Mouse (Mus musculus): ENCODE measurements at regions not wholly inside any gene's neighbourhood (a gene's known extent, or its start where the extent isn't known, plus 50 kb on each side); places are given as distances from the start of the nearest gene placed in this dataset.

- DNase-seq (ENCODE audit: low spot score): no peak
- no peaks in the 10 kb centered on the region for H3K36me3 ChIP-seq (replicated peaks)
- H3K27me3 ChIP-seq (replicated peaks; ENCODE audit: low read depth, poor library complexity, severe bottlenecking): no peaks in the 10 kb centered on the region
- no peaks in the 10 kb centered on the region for H3K9me3 ChIP-seq
- 0 out of 2 replicates have a peak overlapping the region, but pooled peaks have one; percentile 31 for H3K27ac ChIP-seq (replicated peaks)
- WGBS: 93% methylated on average over 7 of the region's 7 CpGs
- peaks cover 15% of the 10 kb centered on the region for H3K4me1 ChIP-seq
- H3K4me3 ChIP-seq: no peak overlapping the region
Measured at GRCm38 (mm10) chr15:10864004-10864775, 87.9 kb upstream of the C1qtnf3 start.

DNA sequence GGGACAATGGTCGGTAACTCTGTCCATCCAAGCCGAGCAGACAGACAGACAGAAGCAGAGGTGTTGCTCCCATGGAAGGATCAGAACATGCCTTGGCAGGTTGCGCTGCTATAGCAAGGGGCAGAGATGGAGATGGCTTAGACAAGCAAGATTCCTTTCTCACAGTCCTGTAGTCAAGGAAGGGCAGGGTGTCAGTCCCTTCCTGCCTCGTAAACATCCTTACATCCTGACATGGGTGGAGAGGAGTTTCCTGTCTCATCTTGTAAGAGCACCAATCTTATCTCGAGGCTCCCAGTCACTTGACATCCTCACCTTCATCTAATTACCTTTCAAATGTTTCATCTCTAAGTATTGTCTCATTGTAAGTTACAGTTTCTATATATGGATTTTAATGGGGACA lies 87.0 kb upstream of the C1qtnf3 start:
- Histone ChIP-seq H3K27me3 (replicated peaks; ENCODE audit: low read depth, poor library complexity, severe bottlenecking) (no peaks in the 10 kb centered on the region), H3K27ac (replicated peaks) (no peak overlapping the region), H3K9me3 (no peaks in the 10 kb centered on the region), H3K36me3 (replicated peaks) (no peaks in the 10 kb centered on the region), H3K4me1 (peaks cover 24% of the 10 kb centered on the region), H3K4me3 (no peak overlapping the region)
- 81% methylated on average over 5 of the region's 5 CpGs for WGBS
- DNase-seq (ENCODE audit: low spot score): no peak

- DNase-seq (ENCODE audit: low spot score): no peak
- H3K9me3 ChIP-seq: no peaks in the 10 kb centered on the region
- H3K4me1 ChIP-seq: peaks cover 24% of the 10 kb centered on the region
- no peak overlapping the region for H3K4me3 ChIP-seq
- no peaks in the 10 kb centered on the region for H3K36me3 ChIP-seq (replicated peaks)
- H3K27ac ChIP-seq (replicated peaks): no peak overlapping the region
- 78% methylated on average over 5 of the region's 5 CpGs for WGBS
- no peaks in the 10 kb centered on the region for H3K27me3 ChIP-seq (replicated peaks; ENCODE audit: low read depth, poor library complexity, severe bottlenecking)
Measured at GRCm38 (mm10) chr15:10866794-10867193, 85.3 kb upstream of the C1qtnf3 start.

DNA sequence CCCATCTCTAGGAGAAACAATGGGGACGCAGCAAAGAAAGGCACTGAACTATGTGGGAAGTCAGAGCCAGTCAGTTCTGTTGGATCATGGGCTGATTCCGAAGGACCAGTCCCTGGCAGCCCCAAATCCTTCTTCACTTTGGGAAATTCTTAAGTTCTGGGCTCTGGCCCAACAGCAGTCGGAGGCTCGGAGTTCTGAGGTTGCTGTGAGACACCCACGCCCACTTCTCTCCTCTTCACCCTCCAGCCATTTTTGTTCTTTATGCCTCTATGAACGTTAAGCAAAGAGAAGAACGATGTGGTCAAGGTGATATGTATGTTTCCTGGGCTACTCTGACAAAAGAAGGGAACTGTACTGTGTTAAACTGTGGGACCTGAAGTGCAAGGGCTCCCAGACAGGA lies 84.0 kb upstream of the C1qtnf3 start:
- Histone ChIP-seq H3K4me1 (peaks cover 24% of the 10 kb centered on the region), H3K27ac (replicated peaks) (peak overlapping the region; percentile 70)
- 86% methylated on average over 7 of the region's 7 CpGs for WGBS

GRCm38 (mm10) chr15:10868716-10869585 lies 83.2 kb upstream of the C1qtnf3 start:
- H3K36me3 ChIP-seq (replicated peaks): no peaks in the 10 kb centered on the region
- H3K27me3 ChIP-seq (replicated peaks; ENCODE audit: low read depth, poor library complexity, severe bottlenecking): no peaks in the 10 kb centered on the region
- 62% methylated on average over 14 of the region's 14 CpGs for WGBS
- peak; percentile 48 for DNase-seq (ENCODE audit: low spot score)
- H3K4me1 ChIP-seq: peaks cover 24% of the 10 kb centered on the region
- no peaks in the 10 kb centered on the region for H3K9me3 ChIP-seq
- no peak overlapping the region for H3K4me3 ChIP-seq
- H3K27ac ChIP-seq (replicated peaks): peak overlapping the region; percentile 70

More for the DNA sequence above, 84.0 kb upstream of the C1qtnf3 start:
- DNase-seq (ENCODE audit: low spot score): no peak
- no peaks in the 10 kb centered on the region for H3K36me3 ChIP-seq (replicated peaks)
- no peaks in the 10 kb centered on the region for H3K27me3 ChIP-seq (replicated peaks; ENCODE audit: low read depth, poor library complexity, severe bottlenecking)
- no peak overlapping the region for H3K4me3 ChIP-seq
- H3K9me3 ChIP-seq: no peaks in the 10 kb centered on the region

GRCm38 (mm10) chr15:10869879-10870278 lies 82.3 kb upstream of the C1qtnf3 start:
- DNase-seq (ENCODE audit: low spot score): no peak
- Histone ChIP-seq H3K4me1 (peaks cover 24% of the 10 kb centered on the region), H3K27ac (replicated peaks) (peak overlapping the region; percentile 52; the same call in 1 of the 2 replicates), H3K4me3 (no peak overlapping the region), H3K36me3 (replicated peaks) (no peaks in the 10 kb centered on the region), H3K9me3 (no peaks in the 10 kb centered on the region), H3K27me3 (replicated peaks; ENCODE audit: low read depth, poor library complexity, severe bottlenecking) (no peaks in the 10 kb centered on the region)
- WGBS: 61% methylated on average over 13 of the region's 13 CpGs

DNA sequence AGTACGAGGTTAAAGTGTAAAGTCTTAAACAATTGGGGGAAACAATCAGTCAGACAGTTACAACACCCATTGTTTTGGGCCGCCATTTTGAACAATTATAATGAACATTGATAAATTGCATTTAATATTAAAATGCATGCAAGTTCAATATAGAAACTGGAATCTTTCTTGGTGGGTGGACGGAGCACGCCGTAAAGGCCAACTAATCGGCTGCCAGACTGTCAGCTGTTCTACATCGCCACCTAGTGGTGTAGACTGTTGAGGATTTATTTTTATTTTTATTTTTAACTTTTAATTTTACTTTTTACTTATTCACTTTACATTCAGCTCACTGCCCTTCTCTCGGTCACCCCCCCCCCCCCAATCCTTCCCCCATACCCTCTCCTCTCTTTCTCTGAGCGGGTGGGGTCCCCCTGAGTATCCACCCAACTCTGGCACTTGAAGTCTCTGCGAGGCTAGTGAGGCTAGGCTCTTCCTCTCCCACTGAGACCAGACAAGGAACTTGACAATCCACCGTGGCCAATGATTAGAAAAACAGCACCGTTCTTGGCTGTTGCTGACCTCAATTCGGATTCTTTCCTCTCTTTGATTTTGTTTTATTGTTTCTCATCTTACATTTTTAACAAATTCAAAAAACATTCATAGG lies 79.7 kb upstream of the C1qtnf3 start:
- no peak overlapping the region for H3K27ac ChIP-seq (replicated peaks)
- no peaks in the 10 kb centered on the region for H3K27me3 ChIP-seq (replicated peaks; ENCODE audit: low read depth, poor library complexity, severe bottlenecking)
- H3K36me3 ChIP-seq (replicated peaks): no peaks in the 10 kb centered on the region
- no peaks in the 10 kb centered on the region for H3K9me3 ChIP-seq
- peaks cover 24% of the 10 kb centered on the region for H3K4me1 ChIP-seq
- H3K4me3 ChIP-seq: no peak overlapping the region
- DNase-seq (ENCODE audit: low spot score): peak; percentile 39
- 29% methylated on average over 13 of the region's 13 CpGs for WGBS

DNA sequence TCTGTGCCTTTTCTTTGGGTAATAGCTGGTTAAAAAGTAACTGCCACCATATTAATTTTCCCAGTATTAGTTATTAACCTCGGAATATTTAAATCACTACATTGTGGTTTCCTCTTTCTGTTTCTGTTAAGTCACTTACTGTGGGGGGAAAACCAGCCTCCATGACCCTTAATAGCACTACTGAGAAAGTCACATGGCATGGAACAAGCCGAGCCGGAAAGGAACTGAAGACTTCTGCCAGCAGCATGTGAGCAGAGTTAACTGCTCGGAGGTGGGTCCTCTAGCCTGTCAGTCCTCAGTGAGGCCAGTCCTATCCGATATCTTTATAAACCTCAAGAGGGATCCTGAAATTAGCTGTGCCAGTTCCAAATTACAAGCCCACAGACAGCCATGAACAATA lies 75.8 kb upstream of the C1qtnf3 start:
- H3K36me3 ChIP-seq (replicated peaks): no peaks in the 10 kb centered on the region
- no peak overlapping the region for H3K27ac ChIP-seq (replicated peaks)
- WGBS: 80% methylated on average over 5 of the region's 5 CpGs
- H3K4me1 ChIP-seq: no peaks in the 10 kb centered on the region
- H3K4me3 ChIP-seq: no peak overlapping the region
- H3K9me3 ChIP-seq: no peaks in the 10 kb centered on the region
- no peak for DNase-seq (ENCODE audit: low spot score)
- H3K27me3 ChIP-seq (replicated peaks; ENCODE audit: low read depth, poor library complexity, severe bottlenecking): no peaks in the 10 kb centered on the region

DNA sequence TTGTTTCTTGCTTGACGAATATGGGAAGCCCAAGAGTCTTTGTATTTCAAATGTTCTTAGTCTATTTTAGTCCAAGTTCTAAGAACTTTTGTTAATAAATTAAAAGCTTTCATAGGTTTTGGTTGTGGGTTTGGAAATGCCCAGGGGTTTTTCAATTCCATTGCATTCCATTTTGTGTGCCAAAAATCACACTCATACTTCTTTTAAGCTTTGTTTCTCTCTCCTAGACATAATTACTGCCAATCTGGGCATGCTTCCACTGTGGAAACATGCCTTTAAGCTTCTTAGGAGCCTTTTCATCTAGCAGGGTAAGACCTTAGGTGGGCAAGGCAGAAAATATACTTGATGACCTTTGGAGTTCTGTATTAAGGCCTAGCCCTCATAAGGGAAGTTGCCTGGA lies 70.4 kb upstream of the C1qtnf3 start:
- Histone ChIP-seq H3K27me3 (replicated peaks; ENCODE audit: low read depth, poor library complexity, severe bottlenecking) (no peaks in the 10 kb centered on the region), H3K9me3 (peaks cover 7% of the 10 kb centered on the region; the same call in 1 of the 2 replicates), H3K36me3 (replicated peaks) (no peaks in the 10 kb centered on the region), H3K4me1 (no peaks in the 10 kb centered on the region), H3K4me3 (no peak overlapping the region), H3K27ac (replicated peaks) (no peak overlapping the region)
- DNase-seq (ENCODE audit: low spot score): no peak
- WGBS: 85% methylated on average over 1 of the region's 1 CpGs

- no peak for DNase-seq (ENCODE audit: low spot score)
- WGBS: 90% methylated on average over 6 of the region's 6 CpGs
- Histone ChIP-seq H3K9me3 (peaks cover 7% of the 10 kb centered on the region; the same call in 1 of the 2 replicates), H3K36me3 (replicated peaks) (no peaks in the 10 kb centered on the region), H3K27me3 (replicated peaks; ENCODE audit: low read depth, poor library complexity, severe bottlenecking) (no peaks in the 10 kb centered on the region), H3K4me3 (no peak overlapping the region), H3K27ac (replicated peaks) (no peak overlapping the region), H3K4me1 (0 out of 2 replicates have a peak, but pooled peaks cover 8% of the 10 kb centered on the region)
Measured at GRCm38 (mm10) chr15:10887990-10888389, 64.1 kb upstream of the C1qtnf3 start.

DNA sequence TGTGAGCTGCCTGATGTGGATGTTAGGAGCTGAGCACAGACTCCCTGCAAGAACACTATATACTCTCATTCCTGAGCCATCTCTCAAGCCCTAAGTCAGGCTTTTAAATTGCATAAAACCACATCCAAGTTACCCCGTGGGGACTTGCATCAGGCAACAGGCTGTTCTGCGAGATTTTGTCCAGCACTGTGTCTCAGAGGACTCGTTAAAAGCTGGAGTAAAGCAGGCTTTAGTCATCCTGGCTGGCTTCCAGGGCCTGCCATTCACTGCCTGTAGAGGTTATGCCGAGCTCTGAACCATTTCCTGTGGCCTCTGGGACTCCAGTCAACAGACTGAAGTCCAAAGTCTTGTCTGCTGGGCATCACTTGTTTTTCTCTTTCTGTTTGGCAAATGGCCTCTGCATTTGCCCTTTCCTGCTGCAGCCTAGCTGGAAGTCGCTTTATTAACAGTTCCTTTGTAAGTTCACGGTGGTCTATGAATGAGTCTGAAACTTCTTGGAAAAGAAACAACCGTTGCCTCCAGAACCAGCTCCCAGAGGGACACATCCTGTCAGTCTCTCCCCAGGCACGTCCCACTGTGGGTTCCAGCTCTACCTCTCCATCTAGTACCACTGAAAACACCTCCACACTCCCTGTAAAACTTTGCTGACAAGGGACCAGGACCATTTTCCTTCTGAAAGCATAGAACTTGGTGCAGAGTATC lies 61.8 kb upstream of the C1qtnf3 start:
- 0 out of 2 replicates have a peak, but pooled peaks cover 8% of the 10 kb centered on the region for H3K4me1 ChIP-seq
- 73% methylated on average over 8 of the region's 8 CpGs for WGBS
- no peaks in the 10 kb centered on the region for H3K36me3 ChIP-seq (replicated peaks)
- no peak overlapping the region for H3K4me3 ChIP-seq
- no peaks in the 10 kb centered on the region for H3K9me3 ChIP-seq
- no peak overlapping the region for H3K27ac ChIP-seq (replicated peaks)
- DNase-seq (ENCODE audit: low spot score): no peak
- H3K27me3 ChIP-seq (replicated peaks; ENCODE audit: low read depth, poor library complexity, severe bottlenecking): no peaks in the 10 kb centered on the region

GRCm38 (mm10) chr15:10898309-10898708 lies 53.8 kb upstream of the C1qtnf3 start:
- peak; percentile 20 for DNase-seq (ENCODE audit: low spot score)
- Histone ChIP-seq H3K4me3 (no peak overlapping the region), H3K9me3 (no peaks in the 10 kb centered on the region), H3K4me1 (peaks cover 8% of the 10 kb centered on the region; the same call in 1 of the 2 replicates), H3K27ac (replicated peaks) (peak overlapping the region; percentile 19), H3K36me3 (replicated peaks) (no peaks in the 10 kb centered on the region), H3K27me3 (replicated peaks; ENCODE audit: low read depth, poor library complexity, severe bottlenecking) (no peaks in the 10 kb centered on the region)
- WGBS: 84% methylated on average over 5 of the region's 5 CpGs
